Mouse (Mus musculus): ENCODE data around the gene Chaf1b. TPM values are rescaled to one million over a fixed set of nuclear protein-coding genes. Genes with fewer than 3 reads are reported as not detected.

Chaf1b gene
- total and polyA plus RNA-seq, 3 experiments, result 48.2 to 53.9 TPM; not detected in 1

DNA sequence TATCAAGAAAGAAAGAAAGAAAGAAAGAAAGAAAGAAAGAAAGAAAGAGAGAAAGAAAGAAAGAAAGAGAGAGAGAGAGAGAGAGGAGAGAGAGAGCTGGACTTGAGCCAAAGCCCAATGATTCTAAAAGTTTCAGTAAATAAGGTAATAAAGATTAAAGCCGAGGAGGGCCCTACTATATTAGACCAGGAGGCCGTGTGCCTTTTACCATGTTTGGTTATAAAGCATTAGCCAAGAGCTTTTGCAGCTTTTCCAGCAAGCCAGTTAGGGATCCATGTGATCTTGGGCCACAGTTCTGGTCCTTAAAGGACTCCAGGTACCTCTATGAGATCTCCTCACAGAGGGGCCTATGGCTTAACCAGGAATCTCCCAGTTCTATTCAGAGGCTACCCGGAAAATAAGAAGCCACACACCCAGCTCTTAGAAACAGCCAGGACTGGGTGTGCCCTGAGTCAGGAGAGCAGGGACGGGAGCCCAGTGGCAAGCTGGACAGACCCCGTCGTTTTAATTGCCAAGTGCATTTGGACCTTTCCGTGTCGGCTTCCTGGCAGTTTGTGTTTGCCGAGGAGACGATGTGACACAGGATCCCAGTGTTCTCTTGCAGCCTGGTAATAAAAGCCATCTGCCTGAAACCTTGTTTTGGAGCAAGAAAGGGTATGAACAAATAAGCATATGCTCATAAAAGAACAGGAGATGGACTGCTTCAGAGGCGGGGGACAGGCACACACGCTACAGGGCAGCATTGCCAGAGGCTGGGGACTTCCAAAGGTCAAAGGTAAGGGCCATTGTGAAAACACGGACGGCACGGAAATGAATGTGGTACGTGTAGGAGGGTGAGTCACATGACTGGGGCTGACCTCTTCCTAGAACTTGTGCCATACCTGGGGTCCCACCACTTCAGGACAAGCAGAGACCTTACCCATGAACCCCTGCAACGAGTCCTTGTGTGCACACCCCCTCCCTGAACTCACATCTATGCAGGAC, 48.8 kb downstream of the Chaf1b start:
- Histone ChIP-seq H3K27ac (ENCODE audit: control insufficient read depth, low read depth, low read length) (no peak overlapping the region), H3K4me3 (ENCODE audit: control insufficient read depth in 1 of 2, insufficient read depth in 1 of 2, low read depth in 2 of 2, low read length in 2 of 2) (no peak overlapping the region), H3K9ac (ENCODE audit: control insufficient read depth, low read depth, low read length, poor library complexity, severe bottlenecking) (no peak overlapping the region), H3K79me2 (ENCODE audit: control insufficient read depth, insufficient read depth, low read length, poor library complexity) (no peaks in the 10 kb centered on the region), H3K36me3 (ENCODE audit: control insufficient read depth in 1 of 2, insufficient read depth in 2 of 2, low read length in 2 of 2) (no peaks in the 10 kb centered on the region), H3K4me1 (ENCODE audit: control insufficient read depth in 1 of 2, insufficient read depth in 2 of 2, low read length in 2 of 2) (no peaks in the 10 kb centered on the region), H3K27me3 (ENCODE audit: control insufficient read depth in 1 of 2, insufficient read depth in 2 of 2, low read length in 2 of 2) (peaks cover 0 to 5% of the 10 kb centered on the region in 2 experiments; a peak in 3 of 4 replicates), H3K9me3 (replicated peaks; ENCODE audit: insufficient read depth, low read length) (no peaks in the 10 kb centered on the region)
- no peak for DNase-seq (ENCODE audit: low read depth, low spot score)
- no peak for TF ChIP-seq MEF2A (IDR thresholded peaks at IDR 0.05; ENCODE audit: extremely low read depth, insufficient replicate concordance, low read depth, low read length, poor library complexity, severe bottlenecking)
- no peak for TF ChIP-seq KAT2A (conservative IDR thresholded peaks at IDR 0.05; ENCODE audit: low read depth, low read length)
- no peak for TF ChIP-seq MXI1 (IDR thresholded peaks at IDR 0.05; ENCODE audit: low read depth, low read length)
- TF ChIP-seq RAD21 (IDR thresholded peaks at IDR 0.05; ENCODE audit: low read depth, low read length), result no peak
- no peak for TF ChIP-seq MYC (IDR thresholded peaks at IDR 0.05; ENCODE audit: low read depth, low read length)
- no peak for TF ChIP-seq EP300 (IDR thresholded peaks at IDR 0.05; ENCODE audit: low read depth in 1 of 2, low read length in 2 of 2)

DNA sequence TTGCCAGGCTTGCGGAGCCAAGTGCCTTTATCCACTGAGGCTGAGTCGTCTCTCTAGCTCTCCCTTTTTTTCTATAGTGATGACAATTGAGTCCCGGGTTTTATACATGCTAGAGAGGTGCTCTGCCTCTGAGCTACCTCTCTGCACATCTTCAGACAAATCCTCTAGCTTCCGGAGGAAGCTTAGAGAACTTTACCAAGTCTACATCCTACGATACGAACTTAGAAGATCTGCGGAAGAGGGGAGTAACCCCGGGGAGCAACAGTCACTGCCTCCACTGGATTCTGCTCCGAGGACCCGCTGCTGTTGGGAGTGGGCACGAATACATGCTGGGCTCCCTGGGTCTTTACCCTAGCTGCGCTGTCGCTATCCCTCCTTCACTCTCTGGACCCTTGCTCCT, 50.9 kb downstream of the Chaf1b start:
- Histone ChIP-seq H3K79me2 (ENCODE audit: control insufficient read depth, insufficient read depth, low read length, poor library complexity) (no peaks in the 10 kb centered on the region), H3K9ac (ENCODE audit: control insufficient read depth, low read depth, low read length, poor library complexity, severe bottlenecking) (no peak overlapping the region), H3K27ac (ENCODE audit: control insufficient read depth, low read depth, low read length) (no peak overlapping the region), H3K9me3 (replicated peaks; ENCODE audit: insufficient read depth, low read length) (no peaks in the 10 kb centered on the region), H3K36me3 (ENCODE audit: control insufficient read depth in 1 of 2, insufficient read depth in 2 of 2, low read length in 2 of 2) (no peaks in the 10 kb centered on the region), H3K4me1 (ENCODE audit: control insufficient read depth in 1 of 2, insufficient read depth in 2 of 2, low read length in 2 of 2) (peaks cover 2 to 3% of the 10 kb centered on the region in 2 experiments; a peak in 1 of 4 replicates), H3K4me3 (ENCODE audit: control insufficient read depth in 1 of 2, insufficient read depth in 1 of 2, low read depth in 2 of 2, low read length in 2 of 2) (no peak overlapping the region), H3K27me3 (ENCODE audit: control insufficient read depth in 1 of 2, insufficient read depth in 2 of 2, low read length in 2 of 2) (peaks cover 0 to 5% of the 10 kb centered on the region in 2 experiments; a peak in 3 of 4 replicates)
- no peak for DNase-seq (ENCODE audit: low read depth, low spot score)
- TF ChIP-seq MAX (IDR thresholded peaks at IDR 0.05; ENCODE audit: low read length), result no peak
- no peak for TF ChIP-seq MYC (IDR thresholded peaks at IDR 0.05; ENCODE audit: low read depth, low read length)
- no peak for TF ChIP-seq E2F4 (IDR thresholded peaks at IDR 0.05; ENCODE audit: borderline replicate concordance, low read depth, low read length)
- TF ChIP-seq MXI1 (IDR thresholded peaks at IDR 0.05; ENCODE audit: low read depth, low read length), result no peak
- no peak for TF ChIP-seq GABPA (IDR thresholded peaks at IDR 0.05; ENCODE audit: low read depth, low read length)
- TF ChIP-seq MEF2A (IDR thresholded peaks at IDR 0.05; ENCODE audit: extremely low read depth, insufficient replicate concordance, low read depth, low read length, poor library complexity, severe bottlenecking), result no peak
- TF ChIP-seq RAD21 (IDR thresholded peaks at IDR 0.05; ENCODE audit: low read depth, low read length), result no peak
- TF ChIP-seq ZNF384 (IDR thresholded peaks at IDR 0.05; ENCODE audit: low read depth, low read length), result no peak
- no peak for TF ChIP-seq UBTF (IDR thresholded peaks at IDR 0.05; ENCODE audit: borderline replicate concordance, insufficient read depth, low read depth, low read length)

All from MEL (cell line).